Mouse (Mus musculus): ENCODE measurements at regions not wholly inside any gene's neighbourhood (a gene's known extent, or its start where the extent isn't known, plus 50 kb on each side); places are given as distances from the start of the nearest gene placed in this dataset.

DNA sequence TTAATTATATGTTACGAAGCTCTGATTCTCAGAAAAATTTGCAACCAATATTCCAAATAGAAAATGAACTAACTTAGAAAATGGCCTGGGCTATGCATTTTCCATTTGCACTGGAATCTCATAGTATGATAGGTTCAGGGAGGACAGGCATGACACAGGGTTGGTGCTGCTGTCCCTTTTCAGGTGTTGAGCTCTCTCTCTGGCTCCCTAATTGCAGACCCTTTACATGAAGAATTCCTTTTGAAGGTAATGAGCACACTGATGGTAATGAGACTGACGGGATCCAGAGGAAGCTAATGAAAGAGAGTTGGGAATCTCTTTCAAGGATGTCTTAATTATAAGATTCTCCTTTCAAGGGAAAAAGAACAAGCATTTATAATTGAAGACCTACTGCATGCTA, 87.6 kb downstream of the Serpinb8 start:
- no peaks in the 10 kb centered on the region for H3K36me3 ChIP-seq
- no peaks in the 10 kb centered on the region for H3K4me1 ChIP-seq
- no peak overlapping the region for H3K27ac ChIP-seq (replicated peaks)
- H3K4me3 ChIP-seq, result no peak overlapping the region
- no peaks in the 10 kb centered on the region for H3K9me3 ChIP-seq
- H3K4me2 ChIP-seq (replicated peaks), result no peak overlapping the region
- 28% methylated on average over 2 of the region's 2 CpGs for WGBS
- ATAC-seq (replicated peaks), result no peak
- H3K27me3 ChIP-seq, result no peaks in the 10 kb centered on the region
- H3K9ac ChIP-seq (replicated peaks), result no peak overlapping the region

DNA sequence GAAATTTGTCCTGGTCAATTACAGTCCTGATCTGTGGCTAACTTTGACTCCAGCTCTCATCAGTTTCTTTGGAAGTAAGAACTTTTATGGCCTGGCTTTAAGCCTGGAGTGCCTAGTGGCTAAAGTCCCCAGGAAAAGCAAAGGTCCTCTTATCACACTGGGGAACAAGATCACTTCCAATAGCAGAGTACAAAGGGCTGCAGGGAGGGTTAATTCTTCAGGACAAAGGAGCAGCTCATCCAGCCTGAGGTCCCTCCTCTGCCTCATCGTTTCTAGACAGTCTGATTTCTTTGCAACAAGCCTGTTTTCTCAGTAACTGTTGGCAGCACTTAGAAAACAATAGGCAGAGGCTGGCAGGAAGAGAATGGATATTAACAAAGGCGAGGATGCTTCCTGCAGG, 107.1 kb downstream of the Serpinb8 start:
- H3K27me3 ChIP-seq, result no peaks in the 10 kb centered on the region
- ATAC-seq (replicated peaks), result no peak
- 13% methylated on average over 2 of the region's 2 CpGs for WGBS
- H3K9me3 ChIP-seq, result no peaks in the 10 kb centered on the region
- H3K4me3 ChIP-seq, result no peak overlapping the region
- no peaks in the 10 kb centered on the region for H3K4me1 ChIP-seq
- H3K4me2 ChIP-seq (replicated peaks), result no peak overlapping the region
- H3K36me3 ChIP-seq, result no peaks in the 10 kb centered on the region
- H3K27ac ChIP-seq (replicated peaks), result no peak overlapping the region
- no peak overlapping the region for H3K9ac ChIP-seq (replicated peaks)

DNA sequence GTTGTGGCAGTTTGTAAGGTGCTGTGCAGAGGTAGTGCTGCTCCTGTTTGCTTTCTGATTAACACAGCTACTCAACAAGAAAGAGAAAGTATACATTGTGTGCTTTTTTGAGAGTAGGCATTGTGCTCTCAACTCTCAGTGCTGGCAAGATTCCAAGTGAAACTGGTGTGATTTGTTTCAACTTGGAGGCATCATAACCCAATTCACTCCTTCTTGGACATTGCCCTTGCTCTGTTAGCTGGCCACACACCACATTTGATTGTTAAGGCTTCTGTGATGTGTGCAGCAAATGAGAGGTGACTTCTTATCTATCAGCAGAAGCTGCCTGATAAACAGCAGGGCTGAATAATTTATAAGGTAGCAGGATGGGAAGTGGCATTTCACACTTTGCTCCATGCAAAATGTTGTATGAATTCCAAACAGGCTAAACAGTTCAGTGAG, 116.3 kb downstream of the Serpinb8 start:
- Histone ChIP-seq H3K27me3 (no peaks in the 10 kb centered on the region), H3K36me3 (no peaks in the 10 kb centered on the region), H3K9me3 (no peaks in the 10 kb centered on the region), H3K4me1 (peaks cover 4% of the 10 kb centered on the region; the same call in 1 of the 2 replicates), H3K4me2 (replicated peaks) (no peak overlapping the region), H3K27ac (replicated peaks) (0 out of 2 replicates have a peak overlapping the region, but pooled peaks have one; percentile 18), H3K4me3 (no peak overlapping the region), H3K9ac (replicated peaks) (no peak overlapping the region)
- ATAC-seq (replicated peaks), result peak; percentile 53

DNA sequence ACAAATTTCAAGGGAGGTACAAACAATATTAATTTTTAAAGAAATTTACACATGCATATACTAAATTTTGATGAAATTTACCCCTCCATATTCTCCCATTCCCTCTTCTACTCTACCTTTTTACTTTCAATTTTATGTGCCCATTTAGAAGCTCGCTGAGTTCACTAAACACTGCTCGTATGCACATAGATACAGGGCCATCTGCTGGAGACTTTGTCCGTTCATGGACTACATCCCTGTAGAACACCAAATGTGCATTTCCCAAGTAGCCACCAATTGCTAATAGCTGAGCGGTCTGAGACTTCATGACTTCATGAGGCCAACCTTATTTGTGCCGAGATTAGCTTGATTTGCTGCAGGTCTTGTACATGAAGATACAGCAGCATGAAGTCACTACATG, 118.8 kb downstream of the Serpinb8 start:
- Histone ChIP-seq H3K4me3 (no peak overlapping the region), H3K4me1 (peaks cover 4% of the 10 kb centered on the region; the same call in 1 of the 2 replicates), H3K9ac (replicated peaks) (no peak overlapping the region), H3K36me3 (no peaks in the 10 kb centered on the region), H3K27ac (replicated peaks) (no peak overlapping the region), H3K9me3 (no peaks in the 10 kb centered on the region), H3K4me2 (replicated peaks) (no peak overlapping the region), H3K27me3 (no peaks in the 10 kb centered on the region)
- WGBS, result 90% methylated on average over 5 of the region's 5 CpGs
- no peak for ATAC-seq (replicated peaks)

- H3K9me3 ChIP-seq, result no peaks in the 10 kb centered on the region
- H3K27me3 ChIP-seq, result no peaks in the 10 kb centered on the region
- 78% methylated on average over 1 of the region's 1 CpGs for WGBS
- no peaks in the 10 kb centered on the region for H3K36me3 ChIP-seq
- H3K9ac ChIP-seq (replicated peaks), result no peak overlapping the region
- H3K4me3 ChIP-seq, result no peak overlapping the region
- H3K4me1 ChIP-seq, result no peaks in the 10 kb centered on the region
- H3K27ac ChIP-seq (replicated peaks), result no peak overlapping the region
- ATAC-seq (replicated peaks), result no peak
- H3K4me2 ChIP-seq (replicated peaks), result no peak overlapping the region
Observed at GRCm38 (mm10) chr1:107714869-107715268, 125.1 kb downstream of the Serpinb8 start.

- Histone ChIP-seq H3K27me3 (no peaks in the 10 kb centered on the region), H3K9me3 (no peaks in the 10 kb centered on the region), H3K9ac (replicated peaks) (no peak overlapping the region), H3K4me1 (no peaks in the 10 kb centered on the region), H3K4me2 (replicated peaks) (no peak overlapping the region), H3K36me3 (no peaks in the 10 kb centered on the region), H3K27ac (replicated peaks) (no peak overlapping the region), H3K4me3 (no peak overlapping the region)
- 76% methylated on average over 5 of the region's 5 CpGs for WGBS
- no peak for ATAC-seq (replicated peaks)
Observed at GRCm38 (mm10) chr1:107719304-107719703, 129.5 kb downstream of the Serpinb8 start.

DNA sequence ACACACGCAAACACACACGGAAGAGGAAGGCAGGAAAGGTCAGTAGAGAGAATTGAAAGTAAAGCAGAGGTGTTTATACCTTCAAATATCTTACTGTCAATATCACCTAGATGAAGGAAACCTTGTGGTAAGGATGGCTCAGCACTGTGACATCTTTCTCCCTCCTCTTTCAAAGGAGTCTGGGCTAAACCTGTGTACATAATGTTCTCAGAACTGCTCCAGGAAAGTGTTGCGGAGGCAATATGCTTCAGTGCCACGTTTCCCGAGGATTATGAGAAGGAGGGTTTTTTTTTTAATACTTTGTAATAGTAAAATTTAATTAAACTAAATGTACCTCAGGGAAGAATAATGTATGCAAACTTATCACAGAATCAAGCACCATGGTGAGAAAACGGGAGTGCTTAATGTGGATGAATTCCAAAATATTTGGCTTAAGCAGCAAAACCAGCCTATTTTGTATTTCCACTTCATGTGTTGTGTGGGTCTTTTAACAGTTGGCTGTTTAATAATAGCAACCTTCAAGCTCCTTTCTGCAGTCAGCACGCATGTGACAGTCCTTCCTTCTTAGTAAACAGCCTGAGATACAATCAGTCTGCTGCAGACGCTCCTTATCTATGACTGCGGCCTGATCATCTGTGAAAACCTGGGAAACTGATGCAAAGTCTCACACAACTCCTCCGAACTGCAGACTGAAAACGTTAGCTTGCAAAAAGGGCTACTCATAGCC, 138.5 kb downstream of the Serpinb8 start:
- no peak overlapping the region for H3K9ac ChIP-seq (replicated peaks)
- no peak for ATAC-seq (replicated peaks)
- no peak overlapping the region for H3K4me2 ChIP-seq (replicated peaks)
- WGBS, result 72% methylated on average over 11 of the region's 11 CpGs
- H3K4me3 ChIP-seq, result no peak overlapping the region
- H3K27ac ChIP-seq (replicated peaks), result no peak overlapping the region
- H3K4me1 ChIP-seq, result no peaks in the 10 kb centered on the region
- no peaks in the 10 kb centered on the region for H3K27me3 ChIP-seq
- no peaks in the 10 kb centered on the region for H3K36me3 ChIP-seq
- no peaks in the 10 kb centered on the region for H3K9me3 ChIP-seq

- no peak overlapping the region for H3K27ac ChIP-seq (replicated peaks)
- 86% methylated on average over 1 of the region's 1 CpGs for WGBS
- no peaks in the 10 kb centered on the region for H3K9me3 ChIP-seq
- H3K4me1 ChIP-seq, result no peaks in the 10 kb centered on the region
- no peak overlapping the region for H3K4me3 ChIP-seq
- H3K36me3 ChIP-seq, result no peaks in the 10 kb centered on the region
- no peak overlapping the region for H3K9ac ChIP-seq (replicated peaks)
- no peak for ATAC-seq (replicated peaks)
- H3K4me2 ChIP-seq (replicated peaks), result no peak overlapping the region
- no peaks in the 10 kb centered on the region for H3K27me3 ChIP-seq
Observed at GRCm38 (mm10) chr1:107765307-107765706, 175.5 kb downstream of the Serpinb8 start.

GRCm38 (mm10) chr1:107767198-107767947, 177.6 kb downstream of the Serpinb8 start:
- WGBS, result 65% methylated on average over 4 of the region's 4 CpGs
- Histone ChIP-seq H3K9ac (replicated peaks) (no peak overlapping the region), H3K36me3 (no peaks in the 10 kb centered on the region), H3K27ac (replicated peaks) (no peak overlapping the region), H3K4me3 (no peak overlapping the region), H3K27me3 (no peaks in the 10 kb centered on the region), H3K4me2 (replicated peaks) (no peak overlapping the region), H3K9me3 (no peaks in the 10 kb centered on the region), H3K4me1 (no peaks in the 10 kb centered on the region)
- ATAC-seq (replicated peaks), result no peak

DNA sequence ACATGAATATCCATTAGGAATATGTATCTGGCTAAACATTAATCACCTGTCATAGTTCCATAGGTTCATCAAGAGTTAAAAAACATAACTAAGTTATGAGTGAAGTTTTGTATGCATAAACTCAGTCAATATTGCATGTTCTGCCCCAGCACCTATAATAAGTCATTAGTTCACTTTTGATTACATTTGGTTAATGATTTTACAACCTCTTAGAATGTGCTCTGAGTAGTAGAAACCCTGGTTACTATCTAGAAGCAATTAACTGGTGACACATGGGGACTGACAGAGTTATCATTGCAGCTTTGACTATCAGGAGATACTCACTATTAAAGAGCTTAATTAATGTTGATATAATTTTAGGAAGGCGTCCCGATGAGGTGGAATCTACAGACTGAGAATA, 183.2 kb downstream of the Serpinb8 start:
- H3K9me3 ChIP-seq, result no peaks in the 10 kb centered on the region
- H3K36me3 ChIP-seq, result no peaks in the 10 kb centered on the region
- H3K27me3 ChIP-seq, result no peaks in the 10 kb centered on the region
- WGBS, result 82% methylated on average over 2 of the region's 2 CpGs
- H3K27ac ChIP-seq (replicated peaks), result no peak overlapping the region
- no peak overlapping the region for H3K9ac ChIP-seq (replicated peaks)
- H3K4me1 ChIP-seq, result no peaks in the 10 kb centered on the region
- H3K4me2 ChIP-seq (replicated peaks), result no peak overlapping the region
- ATAC-seq (replicated peaks), result no peak
- H3K4me3 ChIP-seq, result no peak overlapping the region

DNA sequence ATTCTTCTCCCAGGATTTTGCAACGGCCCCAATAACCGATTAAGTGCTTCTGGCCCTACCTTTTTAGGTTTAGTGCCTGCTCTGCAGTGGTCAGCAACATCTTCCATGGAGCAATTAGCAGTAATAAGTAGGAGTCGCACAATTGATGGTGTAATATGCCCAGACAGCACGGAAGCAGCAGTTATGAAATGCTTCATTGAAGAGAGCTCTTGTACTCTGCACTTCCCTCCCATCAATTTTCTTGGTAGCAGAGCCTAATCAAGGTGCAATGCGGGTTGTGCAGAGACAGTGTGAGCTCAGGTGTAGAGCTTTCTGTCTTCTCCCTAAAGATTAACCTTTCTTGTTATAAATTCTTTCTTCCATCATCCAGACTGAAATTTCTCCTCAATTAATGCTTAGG, 193.3 kb downstream of the Serpinb8 start:
- Histone ChIP-seq H3K9ac (replicated peaks) (no peak overlapping the region), H3K27me3 (no peaks in the 10 kb centered on the region), H3K9me3 (no peaks in the 10 kb centered on the region), H3K27ac (replicated peaks) (no peak overlapping the region), H3K4me3 (no peak overlapping the region), H3K36me3 (no peaks in the 10 kb centered on the region), H3K4me1 (no peaks in the 10 kb centered on the region), H3K4me2 (replicated peaks) (no peak overlapping the region)
- no peak for ATAC-seq (replicated peaks)
- WGBS, result 80% methylated on average over 5 of the region's 5 CpGs

DNA sequence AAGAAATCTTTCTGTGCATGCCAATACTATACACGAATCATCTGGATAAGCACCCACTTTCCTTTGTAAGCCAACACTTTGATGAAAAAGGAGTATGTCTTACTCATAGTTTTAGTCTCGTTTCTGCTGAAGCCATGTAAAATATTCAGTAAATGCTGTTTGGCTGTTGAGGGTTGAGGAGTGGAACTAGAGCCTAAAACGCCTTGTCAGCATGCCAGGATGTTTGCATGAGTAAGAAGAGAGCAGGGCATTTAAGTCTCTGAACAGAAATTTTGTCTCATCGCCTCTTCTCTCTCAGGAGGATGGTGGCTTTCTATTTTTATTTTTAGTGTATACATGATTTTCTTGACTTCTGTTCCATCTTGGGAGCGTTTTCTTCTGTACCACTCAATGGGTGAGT, 216.0 kb downstream of the Serpinb8 start:
- ATAC-seq (replicated peaks), result no peak

More for the DNA sequence above, 216.0 kb downstream of the Serpinb8 start:
- H3K9me3 ChIP-seq, result no peaks in the 10 kb centered on the region
- no peak overlapping the region for H3K4me2 ChIP-seq (replicated peaks)
- H3K27me3 ChIP-seq, result no peaks in the 10 kb centered on the region
- H3K4me3 ChIP-seq, result no peak overlapping the region
- H3K27ac ChIP-seq (replicated peaks), result no peak overlapping the region
- H3K36me3 ChIP-seq, result no peaks in the 10 kb centered on the region
- WGBS, result 85% methylated on average over 5 of the region's 5 CpGs
- no peaks in the 10 kb centered on the region for H3K4me1 ChIP-seq
- no peak overlapping the region for H3K9ac ChIP-seq (replicated peaks)

Data from forebrain, embryonic 15.5 days (tissue).